Mouse (Mus musculus) hindbrain, embryonic 11.5 days (tissue): ENCODE results near the gene Mcidas. TPM values are rescaled to one million over a fixed set of nuclear protein-coding genes. Genes with fewer than 3 reads are reported as not detected.

Source experiments
- ATAC-seq: fragments of 200-750 bp; cut with Nextera tagmentation; 2 replicates; pipeline ENCODE4 v1.8.0; 2017; ENCODE audit warnings: mild to moderate bottlenecking, moderate TSS enrichment, moderate library complexity; ENCODE audit not compliant: low FRiP score
- DNase-seq: peaks from one replicate; pipeline ENCODE4 v3.0.0-alpha.2; 2015; ENCODE audit warnings: low spot score
- H3K27ac ChIP-seq: fragments of 300-500 bp; sonication (generic); 2 replicates; pipeline ENCODE4 v1.5.1; 2014; ENCODE audit warnings: mild to moderate bottlenecking, low read depth, low read length
- H3K27me3 ChIP-seq: fragments of 300-500 bp; sonication (generic); 2 replicates; pipeline ENCODE4 v1.6.1; 2014; ENCODE audit warnings: mild to moderate bottlenecking, low read length, moderate library complexity, mixed read lengths; ENCODE audit not compliant: control insufficient read depth, insufficient read depth
- H3K36me3 ChIP-seq: fragments of 300-500 bp; sonication (generic); 2 replicates; pipeline ENCODE4 v1.6.1; 2014; ENCODE audit warnings: mild to moderate bottlenecking, low read length, moderate library complexity, mixed read lengths; ENCODE audit not compliant: control insufficient read depth, insufficient read depth
- H3K4me1 ChIP-seq: fragments of 300-500 bp; sonication (generic); replicated peaks from 2 replicates; pipeline ENCODE4 v1.6.1; 2014; ENCODE audit warnings: low read length, mixed read lengths; ENCODE audit not compliant: control insufficient read depth, insufficient read depth
- H3K4me2 ChIP-seq: fragments of 300-500 bp; sonication (generic); replicated peaks from 2 replicates; pipeline ENCODE4 v1.6.1; 2014; ENCODE audit warnings: mild to moderate bottlenecking, low read depth, low read length
- H3K4me3 ChIP-seq: fragments of 300-500 bp; sonication (generic); 2 replicates; pipeline ENCODE4 v1.5.1; 2014; ENCODE audit warnings: low read depth, low read length
- H3K9ac ChIP-seq: fragments of 300-500 bp; sonication (generic); 2 replicates; pipeline ENCODE4 v1.6.1; 2014; ENCODE audit warnings: low read depth, low read length
- H3K9me3 ChIP-seq: fragments of 300-500 bp; sonication (generic); 2 replicates; pipeline ENCODE4 v1.6.1; 2016; ENCODE audit warnings: low read length; ENCODE audit not compliant: control insufficient read depth
- WGBS: fragments of 180-500 bp; shearing (Covaris S2); extraction: QIAGEN DNeasy Blood & Tissue Kit; methylation state at CpG from one replicate; pipeline ENCODE4 v1.1.7; 2014; 5-methylcytosine and 5-hydroxymethylcytosine counted together
- microRNA counts: library from miRNA; unstranded; fragments of <30 nt; microRNA quantifications from one replicate; lab custom pipeline; 2015
- polyA plus RNA-seq: library from polyadenylated mRNA; unstranded; fragments of >200 nt; fragmentation: Nextera tagmentation; extraction: Ambion mirVana; gene quantifications from 2 replicates; pipeline ENCODE4 v1.2.1, GENCODE M21; 2014

The Mcidas gene
- polyA plus RNA-seq, 1 experiment from 2014 or later = 2.7 TPM

DNA sequence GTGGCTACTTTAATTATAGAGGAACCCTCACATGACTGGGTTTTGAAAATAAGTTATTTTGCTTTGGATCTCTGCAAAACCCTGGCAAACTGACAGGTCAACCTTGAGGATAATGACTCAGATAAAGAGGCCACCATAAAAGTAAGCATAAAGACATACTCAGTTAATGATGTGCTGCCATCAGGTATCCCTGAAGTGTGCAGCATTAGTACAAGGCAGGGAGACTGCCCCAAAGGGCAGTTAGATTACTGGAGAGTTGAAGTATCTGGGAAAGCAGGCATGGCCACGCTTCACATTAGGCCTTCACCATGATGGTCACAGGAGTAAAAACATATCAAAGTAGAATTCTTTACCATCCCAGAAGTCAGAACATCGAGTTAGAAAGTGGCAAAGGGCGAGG, 51.2 kb downstream of the Mcidas start:
- DNase-seq (no peak), ATAC-seq (no peak)
- 81% methylated on average over 3 of the region's 3 CpGs for WGBS
- no peaks in the 10 kb centered on the region for H3K4me1 ChIP-seq
- H3K27ac ChIP-seq = no peak overlapping the region
- H3K4me2 ChIP-seq = peak overlapping the region; percentile 37
- peak overlapping the region; percentile 46 for H3K4me3 ChIP-seq
- no peaks in the 10 kb centered on the region for H3K36me3 ChIP-seq
- no peaks in the 10 kb centered on the region for H3K27me3 ChIP-seq
- H3K9ac ChIP-seq = no peak overlapping the region
- H3K9me3 ChIP-seq = no peaks in the 10 kb centered on the region

DNA sequence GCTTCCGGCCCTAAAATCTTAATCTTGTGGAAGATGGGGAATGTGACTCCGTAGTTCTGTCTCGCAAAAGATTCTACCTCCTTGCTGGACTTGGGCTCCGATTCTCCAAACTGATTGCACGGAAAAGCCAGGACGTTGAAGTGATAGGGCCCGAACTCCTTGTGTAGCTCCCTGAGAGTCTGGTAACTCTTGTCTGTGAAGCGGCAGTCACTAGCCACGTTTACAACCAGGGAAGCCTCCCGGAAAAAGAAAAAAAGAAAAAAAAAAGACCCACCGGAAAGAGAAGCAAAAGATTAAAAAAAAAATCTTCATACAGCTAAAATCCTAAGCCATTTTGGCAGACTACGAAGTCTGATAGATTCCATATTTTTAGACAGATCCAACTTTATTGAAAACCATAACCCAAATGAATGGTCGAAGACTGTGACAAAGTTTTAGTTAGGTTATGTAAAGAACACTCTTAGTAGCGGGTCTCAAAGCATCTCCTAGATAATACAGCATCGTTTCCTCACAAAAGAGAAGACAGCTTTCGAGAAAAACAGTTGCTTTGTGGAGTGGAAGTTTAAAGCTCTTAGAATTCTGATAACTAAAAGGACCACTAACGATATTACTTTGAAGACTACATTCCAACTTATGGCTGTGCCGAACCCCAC, 51.9 kb downstream of the Mcidas start:
- Histone ChIP-seq H3K27me3 (no peaks in the 10 kb centered on the region), H3K36me3 (no peaks in the 10 kb centered on the region), H3K4me3 (peak overlapping the region; percentile 46), H3K27ac (0 out of 2 replicates have a peak overlapping the region, but pooled peaks have one; percentile 11), H3K9me3 (no peaks in the 10 kb centered on the region), H3K4me2 (peak overlapping the region; percentile 37), H3K4me1 (no peaks in the 10 kb centered on the region), H3K9ac (peak overlapping the region; percentile 65)
- WGBS = 35% methylated on average over 18 of the region's 18 CpGs
- DNase-seq = peak; percentile 36
- ATAC-seq = no peak

DNA sequence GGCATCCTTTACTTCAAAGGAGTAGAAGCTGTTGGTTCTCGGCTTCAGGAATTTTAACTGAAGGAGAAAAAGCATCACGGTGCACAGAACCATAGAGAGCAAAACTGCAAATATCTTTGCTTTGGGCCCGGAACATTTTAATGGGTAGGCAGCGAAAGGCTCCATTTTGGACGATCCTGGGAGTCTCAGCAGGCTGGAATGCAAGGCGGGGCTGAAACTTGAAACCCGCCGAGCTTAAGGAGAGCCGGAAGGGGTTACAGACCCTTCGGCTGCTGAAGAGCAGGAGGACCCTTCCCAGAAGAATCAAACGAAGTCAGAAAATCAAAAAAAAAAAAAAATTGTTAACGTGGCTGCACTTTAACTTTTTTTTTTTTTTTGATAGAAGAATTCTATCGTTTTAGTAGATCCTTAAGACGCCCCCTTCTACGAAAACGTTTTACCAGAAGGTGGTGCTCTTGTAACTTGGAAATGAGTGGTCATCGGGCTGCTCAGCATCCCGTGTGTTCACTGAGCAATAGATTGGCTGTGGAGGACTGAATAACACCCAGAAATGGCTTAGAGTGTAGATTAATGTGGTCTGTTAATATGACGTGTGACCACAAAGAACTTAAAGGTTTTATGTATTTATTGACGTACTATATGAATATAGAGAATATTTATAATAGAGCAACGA, 52.7 kb downstream of the Mcidas start, which contains the start of gene Gpx8:
TSS of gene Gpx8 (minus strand) at position 200 of the 673 bp plus-strand sequence.
- no peaks in the 10 kb centered on the region for H3K9me3 ChIP-seq
- H3K27ac ChIP-seq = 0 out of 2 replicates have a peak within 1 kb of the TSS, but pooled peaks have one; percentile 11
- no peaks in the 10 kb centered on the region for H3K27me3 ChIP-seq
- H3K36me3 ChIP-seq = no peaks in the 10 kb centered on the region
- H3K4me1 ChIP-seq = no peaks in the 10 kb centered on the region
- ATAC-seq (peak; percentile 87), DNase-seq (peak; percentile 82)
- H3K4me3 ChIP-seq = peak within 1 kb of the TSS; percentile 46
- H3K4me2 ChIP-seq = peak within 1 kb of the TSS; percentile 37
- peak within 1 kb of the TSS; percentile 65 for H3K9ac ChIP-seq
- WGBS = 7% methylated on average over 21 of the region's 21 CpGs

DNA sequence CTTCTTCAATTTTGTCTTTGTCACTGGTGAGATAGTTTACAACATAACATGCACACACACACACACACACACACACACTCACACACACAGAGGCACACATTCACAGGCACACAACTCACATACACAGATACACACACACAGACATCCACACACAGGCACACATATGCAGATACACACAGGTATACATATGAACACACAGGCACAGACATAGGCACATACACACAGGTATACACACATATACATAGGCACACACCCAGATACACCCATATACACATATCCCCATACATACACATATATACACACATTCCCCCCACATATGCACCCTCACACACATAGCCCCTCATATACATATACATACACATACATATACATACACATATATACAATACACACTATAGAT, 53.4 kb downstream of the Mcidas start:
- Histone ChIP-seq H3K9ac (no peak overlapping the region), H3K27ac (no peak overlapping the region), H3K9me3 (no peaks in the 10 kb centered on the region), H3K27me3 (no peaks in the 10 kb centered on the region), H3K4me1 (no peaks in the 10 kb centered on the region), H3K4me2 (no peak overlapping the region), H3K4me3 (no peak overlapping the region), H3K36me3 (no peaks in the 10 kb centered on the region)
- no peak for DNase-seq
- ATAC-seq = peak; percentile 48

DNA sequence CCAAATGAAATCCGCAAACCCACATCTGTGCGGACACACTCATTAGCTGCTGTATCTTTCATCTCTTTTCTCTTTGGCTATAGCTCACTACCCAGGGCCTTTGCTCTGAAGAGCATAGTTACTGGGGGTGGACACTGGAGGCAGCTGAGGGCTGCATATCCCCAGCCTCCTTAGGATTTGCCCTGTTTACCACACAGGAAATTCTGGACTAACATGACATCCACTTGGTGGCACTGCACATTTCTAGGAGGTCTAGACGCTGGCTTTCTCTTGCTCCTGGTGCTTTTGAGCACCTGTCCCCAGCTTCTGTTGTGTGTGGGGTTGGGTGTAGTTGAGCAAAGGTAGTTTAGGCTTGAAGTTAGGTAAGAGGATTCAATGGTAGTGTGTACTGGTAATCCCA, 54.0 kb downstream of the Mcidas start:
- Histone ChIP-seq H3K36me3 (no peaks in the 10 kb centered on the region), H3K27ac (no peak overlapping the region), H3K4me2 (no peak overlapping the region), H3K27me3 (no peaks in the 10 kb centered on the region), H3K9me3 (no peaks in the 10 kb centered on the region), H3K4me3 (no peak overlapping the region), H3K9ac (no peak overlapping the region), H3K4me1 (no peaks in the 10 kb centered on the region)
- ATAC-seq (no peak), DNase-seq (no peak)
- WGBS = 86% methylated on average over 3 of the region's 3 CpGs

MicroRNAs within 50 kb of the gene (microRNA counts, 519-probe panel; counts per million panel counts)
- microRNA mmu-miR-449a (lab: Ali Mortazavi, UCI) (5,171 counts per million, percentile 71 among the panel's probes with 10 or more counts), microRNA mmu-miR-449b (lab: Ali Mortazavi, UCI) (not detected), microRNA mmu-miR-449c (lab: Ali Mortazavi, UCI) (not detected)

Other genes starting within 250 kb of the Mcidas start
- gene Plpp1, start 193.1 kb upstream of the Mcidas start, polyA plus RNA-seq = 22.1 and 24.0 TPM in 2 replicates
- 94.7 and 103 TPM in 2 replicates for gene Mtrex, start 66.4 kb upstream of the Mcidas start, polyA plus RNA-seq
- 33.5 and 42.3 TPM in 2 replicates for gene Dhx29, start 66.4 kb upstream of the Mcidas start, polyA plus RNA-seq
- 2.6 and 5.0 TPM in 2 replicates for gene Ccno, start 6.0 kb upstream of the Mcidas start, polyA plus RNA-seq
- gene Cdc20b, start 41.3 kb downstream of the Mcidas start, polyA plus RNA-seq = 0.92 and 2.1 TPM in 2 replicates
- gene Gpx8, start 52.6 kb downstream of the Mcidas start, polyA plus RNA-seq = 103 and 105 TPM in 2 replicates
- not detected in 2 replicates for gene Gzma, start 107.1 kb downstream of the Mcidas start, polyA plus RNA-seq
- 1.1 and 1.2 TPM in 2 replicates for gene Esm1, start 215.8 kb downstream of the Mcidas start, polyA plus RNA-seq
- gene Gzmk, start 232.1 kb downstream of the Mcidas start, polyA plus RNA-seq = not detected in 2 replicates